Mouse (Mus musculus): Measurements from ENCODE around the gene Gad1. TPM values are rescaled to one million over a fixed set of nuclear protein-coding genes. Genes with fewer than 3 reads are reported as not detected.

The Gad1 gene
- polyA plus RNA-seq, 1 experiment from 2014 or later = 131 TPM

GRCm38 (mm10) chr2:70568198-70568941 lies 15.5 kb downstream of the Gad1 start:
- under 1% methylated on average over 34 of the region's 34 CpGs for WGBS
- peak overlapping the region; percentile 48 for H3K27ac ChIP-seq (ENCODE audit: low read depth, low read length)
- peak overlapping the region; percentile 56 for H3K9ac ChIP-seq (ENCODE audit: low read depth, low read length)
- H3K4me2 ChIP-seq (ENCODE audit: low read length) = peak overlapping the region; percentile 59
- peak overlapping the region; percentile 53 for H3K4me3 ChIP-seq (ENCODE audit: low read length)
- H3K4me1 ChIP-seq (ENCODE audit: control insufficient read depth, insufficient read depth, low read depth, low read length) = peaks cover 7% of the 10 kb centered on the region
- H3K9me3 ChIP-seq (ENCODE audit: control insufficient read depth, low read length) = no peaks in the 10 kb centered on the region
- ATAC-seq = no peak
- H3K27me3 ChIP-seq (replicated peaks; ENCODE audit: control insufficient read depth, insufficient read depth, low read length) = peaks cover 12% of the 10 kb centered on the region
- no peaks in the 10 kb centered on the region for H3K36me3 ChIP-seq (ENCODE audit: control insufficient read depth, insufficient read depth, low read length)

- H3K27me3 ChIP-seq (replicated peaks; ENCODE audit: control insufficient read depth, insufficient read depth, low read length) = peaks cover 6% of the 10 kb centered on the region; the same call in 1 of the 2 replicates
- no peak for ATAC-seq
Measured at GRCm38 (mm10) chr2:70571698-70572097, 18.8 kb downstream of the Gad1 start.

GRCm38 (mm10) chr2:70572251-70572650 lies 19.4 kb downstream of the Gad1 start:
- H3K9me3 ChIP-seq (ENCODE audit: control insufficient read depth, low read length) = no peaks in the 10 kb centered on the region
- H3K4me2 ChIP-seq (ENCODE audit: low read length) = no peak overlapping the region
- peak; percentile 35; the same call in 1 of the 2 replicates for ATAC-seq
- peaks cover 1% of the 10 kb centered on the region; the same call in 1 of the 2 replicates for H3K27me3 ChIP-seq (replicated peaks; ENCODE audit: control insufficient read depth, insufficient read depth, low read length)
- H3K27ac ChIP-seq (ENCODE audit: low read depth, low read length) = no peak overlapping the region
- peaks cover 5% of the 10 kb centered on the region for H3K4me1 ChIP-seq (ENCODE audit: control insufficient read depth, insufficient read depth, low read depth, low read length)
- H3K36me3 ChIP-seq (ENCODE audit: control insufficient read depth, insufficient read depth, low read length) = no peaks in the 10 kb centered on the region
- H3K9ac ChIP-seq (ENCODE audit: low read depth, low read length) = no peak overlapping the region
- no peak overlapping the region for H3K4me3 ChIP-seq (ENCODE audit: low read length)
- 54% methylated on average over 9 of the region's 9 CpGs for WGBS

More at GRCm38 (mm10) chr2:70571698-70572097, 18.8 kb downstream of the Gad1 start:
- no peaks in the 10 kb centered on the region for H3K9me3 ChIP-seq (ENCODE audit: control insufficient read depth, low read length)
- H3K9ac ChIP-seq (ENCODE audit: low read depth, low read length) = no peak overlapping the region
- no peak overlapping the region for H3K4me3 ChIP-seq (ENCODE audit: low read length)
- no peak overlapping the region for H3K4me2 ChIP-seq (ENCODE audit: low read length)
- peaks cover 7% of the 10 kb centered on the region for H3K4me1 ChIP-seq (ENCODE audit: control insufficient read depth, insufficient read depth, low read depth, low read length)
- H3K36me3 ChIP-seq (ENCODE audit: control insufficient read depth, insufficient read depth, low read length) = no peaks in the 10 kb centered on the region
- H3K27ac ChIP-seq (ENCODE audit: low read depth, low read length) = no peak overlapping the region
- 54% methylated on average over 4 of the region's 4 CpGs for WGBS

GRCm38 (mm10) chr2:70573544-70574210 lies 20.8 kb downstream of the Gad1 start:
- no peak overlapping the region for H3K9ac ChIP-seq (ENCODE audit: low read depth, low read length)
- H3K9me3 ChIP-seq (ENCODE audit: control insufficient read depth, low read length) = no peaks in the 10 kb centered on the region
- no peaks in the 10 kb centered on the region for H3K27me3 ChIP-seq (replicated peaks; ENCODE audit: control insufficient read depth, insufficient read depth, low read length)
- no peaks in the 10 kb centered on the region for H3K4me1 ChIP-seq (ENCODE audit: control insufficient read depth, insufficient read depth, low read depth, low read length)
- H3K4me2 ChIP-seq (ENCODE audit: low read length) = no peak overlapping the region
- H3K27ac ChIP-seq (ENCODE audit: low read depth, low read length) = no peak overlapping the region
- 75% methylated on average over 8 of the region's 8 CpGs for WGBS
- no peak for ATAC-seq
- H3K4me3 ChIP-seq (ENCODE audit: low read length) = no peak overlapping the region
- H3K36me3 ChIP-seq (ENCODE audit: control insufficient read depth, insufficient read depth, low read length) = no peaks in the 10 kb centered on the region

- Histone ChIP-seq H3K27ac (ENCODE audit: low read depth, low read length) (no peak overlapping the region), H3K36me3 (ENCODE audit: control insufficient read depth, insufficient read depth, low read length) (no peaks in the 10 kb centered on the region), H3K9me3 (ENCODE audit: control insufficient read depth, low read length) (no peaks in the 10 kb centered on the region), H3K4me1 (ENCODE audit: control insufficient read depth, insufficient read depth, low read depth, low read length) (no peaks in the 10 kb centered on the region; the same call in 1 of the 2 replicates), H3K4me2 (ENCODE audit: low read length) (no peak overlapping the region), H3K4me3 (ENCODE audit: low read length) (no peak overlapping the region), H3K9ac (ENCODE audit: low read depth, low read length) (no peak overlapping the region), H3K27me3 (replicated peaks; ENCODE audit: control insufficient read depth, insufficient read depth, low read length) (no peaks in the 10 kb centered on the region)
- ATAC-seq = no peak
- 91% methylated on average over 6 of the region's 6 CpGs for WGBS
Measured at GRCm38 (mm10) chr2:70588200-70588599, 35.3 kb downstream of the Gad1 start.

- H3K9ac ChIP-seq (ENCODE audit: low read depth, low read length) = no peak overlapping the region
- H3K4me3 ChIP-seq (ENCODE audit: low read length) = no peak overlapping the region
- H3K4me1 ChIP-seq (ENCODE audit: control insufficient read depth, insufficient read depth, low read depth, low read length) = no peaks in the 10 kb centered on the region; the same call in 1 of the 2 replicates
- H3K9me3 ChIP-seq (ENCODE audit: control insufficient read depth, low read length) = no peaks in the 10 kb centered on the region
- peak; percentile 86 for ATAC-seq
- H3K27ac ChIP-seq (ENCODE audit: low read depth, low read length) = no peak overlapping the region
- H3K4me2 ChIP-seq (ENCODE audit: low read length) = no peak overlapping the region
- no peaks in the 10 kb centered on the region for H3K36me3 ChIP-seq (ENCODE audit: control insufficient read depth, insufficient read depth, low read length)
- WGBS = 43% methylated on average over 6 of the region's 6 CpGs
- H3K27me3 ChIP-seq (replicated peaks; ENCODE audit: control insufficient read depth, insufficient read depth, low read length) = no peaks in the 10 kb centered on the region
Measured at GRCm38 (mm10) chr2:70592432-70592831, 39.6 kb downstream of the Gad1 start.

GRCm38 (mm10) chr2:70593670-70594069 lies 40.8 kb downstream of the Gad1 start:
- H3K4me3 ChIP-seq (ENCODE audit: low read length) = no peak overlapping the region
- no peak for ATAC-seq
- 95% methylated on average over 5 of the region's 5 CpGs for WGBS
- H3K4me2 ChIP-seq (ENCODE audit: low read length) = no peak overlapping the region
- no peaks in the 10 kb centered on the region; the same call in 1 of the 2 replicates for H3K4me1 ChIP-seq (ENCODE audit: control insufficient read depth, insufficient read depth, low read depth, low read length)
- H3K27ac ChIP-seq (ENCODE audit: low read depth, low read length) = no peak overlapping the region
- H3K27me3 ChIP-seq (replicated peaks; ENCODE audit: control insufficient read depth, insufficient read depth, low read length) = no peaks in the 10 kb centered on the region
- no peak overlapping the region for H3K9ac ChIP-seq (ENCODE audit: low read depth, low read length)
- no peaks in the 10 kb centered on the region for H3K9me3 ChIP-seq (ENCODE audit: control insufficient read depth, low read length)
- no peaks in the 10 kb centered on the region for H3K36me3 ChIP-seq (ENCODE audit: control insufficient read depth, insufficient read depth, low read length)

- Histone ChIP-seq H3K4me2 (ENCODE audit: low read length) (no peak overlapping the region), H3K9ac (ENCODE audit: low read depth, low read length) (no peak overlapping the region), H3K4me3 (ENCODE audit: low read length) (no peak overlapping the region), H3K27ac (ENCODE audit: low read depth, low read length) (no peak overlapping the region), H3K9me3 (ENCODE audit: control insufficient read depth, low read length) (no peaks in the 10 kb centered on the region), H3K36me3 (ENCODE audit: control insufficient read depth, insufficient read depth, low read length) (no peaks in the 10 kb centered on the region), H3K4me1 (ENCODE audit: control insufficient read depth, insufficient read depth, low read depth, low read length) (no peaks in the 10 kb centered on the region; the same call in 1 of the 2 replicates), H3K27me3 (replicated peaks; ENCODE audit: control insufficient read depth, insufficient read depth, low read length) (no peaks in the 10 kb centered on the region)
- no peak for ATAC-seq
- WGBS = 71% methylated on average over 2 of the region's 2 CpGs
Measured at GRCm38 (mm10) chr2:70595896-70596295, 43.0 kb downstream of the Gad1 start.

GRCm38 (mm10) chr2:70609769-70610168 lies 56.9 kb downstream of the Gad1 start:
- no peak overlapping the region for H3K9ac ChIP-seq (ENCODE audit: low read depth, low read length)
- H3K4me2 ChIP-seq (ENCODE audit: low read length) = no peak overlapping the region
- ATAC-seq = no peak
- H3K4me3 ChIP-seq (ENCODE audit: low read length) = no peak overlapping the region
- WGBS = 72% methylated on average over 3 of the region's 3 CpGs
- H3K36me3 ChIP-seq (ENCODE audit: control insufficient read depth, insufficient read depth, low read length) = no peaks in the 10 kb centered on the region; the same call in 1 of the 2 replicates
- no peak overlapping the region for H3K27ac ChIP-seq (ENCODE audit: low read depth, low read length)
- peaks cover 7% of the 10 kb centered on the region; the same call in 1 of the 2 replicates for H3K9me3 ChIP-seq (ENCODE audit: control insufficient read depth, low read length)
- no peaks in the 10 kb centered on the region for H3K27me3 ChIP-seq (replicated peaks; ENCODE audit: control insufficient read depth, insufficient read depth, low read length)
- no peaks in the 10 kb centered on the region for H3K4me1 ChIP-seq (ENCODE audit: control insufficient read depth, insufficient read depth, low read depth, low read length)

All from hindbrain, embryonic 16.5 days (tissue).